Mouse (Mus musculus) adrenal gland, adult (tissue): ENCODE measurements around the gene Slc48a1.

Experiments
- DNase-seq, 2 experiments: peaks; one replicate each; pipeline ENCODE4 v3.0.0; 2022 to 2023; ENCODE audit warnings: low spot score in 1 of 2; ENCODE audit not compliant: inconsistent age in 2 of 2

The Slc48a1 gene

GRCm38 (mm10) chr15:97779576-97779975 lies 1.3 kb downstream of the Slc48a1 start:
- no peak for DNase-seq

DNA sequence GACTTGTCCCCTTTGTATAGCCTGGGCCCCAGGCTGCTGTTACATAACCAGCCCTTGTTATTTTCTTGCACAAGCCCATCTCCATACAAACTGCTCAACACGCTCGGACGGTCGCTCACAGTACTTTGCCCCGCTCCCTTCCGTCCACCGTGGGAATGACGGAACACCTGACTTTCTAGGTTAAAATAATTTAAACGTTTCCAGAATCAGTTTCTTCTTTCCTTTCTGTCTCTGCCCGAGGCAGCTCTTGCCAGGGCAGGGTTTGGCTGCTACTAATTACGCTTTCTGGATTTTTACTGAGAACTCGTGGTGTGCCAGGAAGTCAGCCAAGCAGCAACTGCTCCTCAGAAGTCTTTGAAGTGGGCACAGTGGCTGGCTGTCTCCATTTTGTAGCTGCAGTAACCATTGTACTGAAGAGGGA lies 2.3 kb downstream of the Slc48a1 start:
- peak in 1 of 2 experiments; percentile 58 for DNase-seq

GRCm38 (mm10) chr15:97781961-97782748 lies 3.8 kb downstream of the Slc48a1 start:
- no peak for DNase-seq

DNA sequence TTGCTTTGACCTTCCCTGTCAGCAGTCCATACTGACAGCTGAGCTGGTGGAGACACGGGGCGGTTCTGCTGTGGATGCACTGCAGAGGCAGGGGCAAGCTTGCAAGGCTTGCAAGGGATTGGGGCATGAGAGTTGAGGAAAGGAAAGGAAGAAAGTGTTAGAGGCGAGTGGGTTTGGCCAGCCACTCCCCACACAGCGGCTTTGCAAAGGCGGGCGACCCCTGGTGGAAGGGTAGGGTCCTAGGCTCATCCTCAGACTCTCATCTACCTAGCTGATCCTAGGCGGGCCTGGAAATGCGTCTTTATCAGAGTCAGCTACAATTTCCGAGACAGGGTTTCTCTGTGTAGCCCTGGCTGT lies 4.4 kb downstream of the Slc48a1 start:
- peak; percentile 81 to 91 for DNase-seq

DNA sequence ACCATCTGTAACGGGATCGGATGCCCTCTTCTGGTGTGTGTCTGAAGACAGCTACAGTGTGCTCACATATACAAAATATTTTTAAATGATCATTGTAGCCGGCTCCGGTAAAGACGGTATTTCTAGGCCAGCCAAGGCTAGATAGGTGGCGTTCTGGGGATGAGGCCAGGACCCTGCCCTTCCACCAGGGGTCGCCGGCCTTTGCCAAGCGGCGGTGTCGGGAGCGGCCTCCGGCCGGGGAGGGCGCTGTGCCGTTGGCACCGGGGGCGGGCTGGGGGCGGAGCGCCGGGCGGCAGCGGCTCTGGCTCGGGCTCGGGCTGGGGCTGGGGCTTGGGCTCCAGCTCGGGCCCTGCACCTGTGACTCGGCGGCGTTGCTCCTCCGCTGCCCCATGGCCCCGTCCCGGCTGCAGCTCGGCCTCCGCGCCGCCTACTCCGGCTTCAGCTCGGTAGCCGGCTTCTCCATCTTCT lies 5.8 kb downstream of the Slc48a1 start:
- DNase-seq = peak; percentile 93 to 97

DNA sequence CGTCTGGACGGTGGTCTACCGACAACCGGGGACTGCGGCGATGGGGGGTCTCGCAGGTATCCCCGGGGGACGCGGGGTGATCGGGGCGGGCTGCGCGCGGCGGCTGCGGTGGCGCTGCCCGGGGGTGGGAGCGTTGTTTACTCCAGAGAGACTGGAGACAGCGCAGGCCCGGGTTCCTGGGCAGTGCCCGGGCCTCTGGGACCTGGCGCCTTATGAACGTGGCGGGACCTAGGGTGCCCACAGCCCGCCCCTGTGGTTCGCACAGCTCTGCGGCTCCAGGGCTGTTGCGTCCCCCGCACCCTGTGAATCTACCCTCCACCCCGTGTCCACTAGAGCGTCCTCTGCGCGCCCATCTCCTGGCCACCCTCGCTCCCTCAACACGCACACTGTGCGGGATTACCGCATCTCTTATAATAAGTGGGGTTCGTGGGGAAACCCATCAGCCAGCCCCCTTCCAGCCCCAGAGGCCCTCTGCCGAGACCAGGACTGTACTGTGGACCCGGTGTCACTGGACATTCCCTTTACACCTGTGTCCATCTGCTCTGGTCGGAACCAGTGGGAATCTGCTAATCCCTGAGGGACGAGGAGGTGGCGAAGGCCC lies 6.3 kb downstream of the Slc48a1 start:
- DNase-seq = no peak

GRCm38 (mm10) chr15:97785731-97786411 lies 7.6 kb downstream of the Slc48a1 start:
- peak in 1 of 2 experiments; percentile 68 for DNase-seq

- peak; percentile 71 to 82 for DNase-seq
Observed at GRCm38 (mm10) chr15:97786412-97787112, 8.2 kb downstream of the Slc48a1 start.

GRCm38 (mm10) chr15:97787148-97787798 lies 9.0 kb downstream of the Slc48a1 start:
- peak in 1 of 2 experiments; percentile 59 for DNase-seq

DNA sequence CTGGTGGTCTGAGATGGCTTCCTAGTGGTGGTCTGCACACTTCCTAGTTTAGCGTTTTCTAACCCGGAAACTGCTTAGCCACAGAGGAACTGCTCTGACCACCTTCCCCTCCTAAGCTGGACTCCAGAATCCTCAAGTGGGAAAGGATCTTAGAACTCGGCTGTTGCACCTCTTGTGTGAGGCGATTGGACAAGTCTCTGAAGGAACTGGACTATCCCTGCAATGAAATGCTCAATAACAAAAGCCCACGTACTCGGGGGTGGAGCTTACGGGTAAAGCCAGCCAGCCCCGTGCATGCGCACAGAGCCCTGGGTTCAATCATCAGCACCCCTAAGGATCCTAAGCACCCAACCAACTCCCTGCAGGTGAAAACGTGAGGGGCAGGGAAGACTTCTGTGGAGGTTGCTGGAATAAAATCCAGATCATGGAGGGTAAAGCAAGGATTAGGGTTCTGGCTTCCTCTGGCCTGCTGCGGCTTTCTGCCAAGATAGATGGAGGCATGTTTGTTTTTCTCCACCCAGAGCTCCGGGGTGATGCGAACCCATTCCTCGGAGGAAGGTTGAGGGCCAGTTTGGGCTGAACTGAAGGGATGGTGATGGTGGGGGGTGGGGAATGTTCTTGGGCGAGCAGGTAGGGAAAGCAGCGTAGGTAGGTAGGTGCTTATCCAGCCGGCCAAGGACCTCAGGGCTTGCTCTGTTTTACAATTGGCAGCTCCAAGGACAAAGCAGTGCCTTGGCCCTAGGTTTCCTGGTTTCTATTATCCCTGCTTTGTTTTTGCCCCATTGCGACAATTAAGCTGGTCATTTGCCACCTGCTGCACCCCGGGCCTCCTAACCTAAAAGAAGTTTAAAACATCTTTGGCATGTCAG lies 9.7 kb downstream of the Slc48a1 start:
- DNase-seq = peak in 1 of 2 experiments; percentile 74

DNA sequence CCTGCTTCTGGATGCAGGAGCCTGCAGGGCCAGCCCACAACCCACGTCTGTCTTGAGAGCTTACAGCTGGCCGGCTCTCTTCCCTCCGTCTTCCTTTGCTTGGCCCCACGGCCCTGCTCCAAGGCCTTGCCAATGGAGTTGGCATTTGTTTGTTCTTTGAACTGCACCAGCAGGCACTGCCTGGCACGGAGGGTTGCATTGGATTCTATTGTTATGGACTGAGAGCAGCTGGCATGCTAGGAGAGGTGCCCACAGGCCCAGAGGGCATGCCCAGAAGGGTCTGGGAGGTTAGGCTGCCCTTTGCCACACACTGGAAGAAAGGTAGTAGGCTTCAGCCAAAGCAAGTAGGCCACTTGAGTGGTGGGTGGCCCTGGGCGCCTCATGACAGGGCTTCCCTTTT lies 10.5 kb downstream of the Slc48a1 start:
- DNase-seq = peak; percentile 79 to 90

GRCm38 (mm10) chr15:97789761-97790505 lies 11.6 kb downstream of the Slc48a1 start:
- DNase-seq = peak; percentile 65 to 82

GRCm38 (mm10) chr15:97791126-97791700 lies 12.9 kb downstream of the Slc48a1 start:
- DNase-seq = peak in 1 of 2 experiments; percentile 64

DNA sequence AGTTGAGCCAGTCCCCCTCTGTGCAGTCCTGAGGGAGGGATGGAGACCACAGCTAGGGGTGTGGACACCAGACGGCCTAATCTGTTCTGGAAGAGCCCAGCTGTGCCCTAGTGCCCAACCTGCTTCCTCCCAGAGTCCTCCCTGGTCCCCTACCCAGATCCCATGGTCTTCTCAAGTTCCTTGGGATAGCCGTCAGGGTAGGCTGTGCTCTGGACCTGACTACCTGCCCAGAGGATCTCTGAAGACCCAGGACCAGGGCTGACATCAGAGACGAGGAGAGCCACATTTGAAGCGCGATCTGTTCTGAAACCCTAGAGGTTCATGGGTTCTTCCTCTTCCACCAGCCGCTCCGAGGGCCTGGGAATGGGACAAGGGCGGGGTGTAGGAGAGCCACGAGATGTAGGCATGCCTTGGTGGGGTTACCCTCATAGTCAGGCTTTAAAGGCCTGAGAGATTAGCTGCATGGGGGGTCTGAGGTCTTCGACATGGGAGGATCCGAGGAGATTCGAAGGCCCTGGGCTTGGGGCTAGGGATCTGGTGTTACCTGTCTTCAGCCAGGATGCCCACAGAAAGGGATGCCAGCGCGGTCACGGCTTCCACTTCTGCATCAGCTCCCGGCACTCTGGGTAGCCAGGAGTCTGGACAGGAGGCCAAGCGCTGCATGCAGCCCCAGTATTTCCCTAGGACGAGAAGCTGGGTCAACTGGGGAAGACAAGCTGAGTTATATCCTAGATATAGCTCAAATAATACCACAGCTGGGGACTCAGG lies 15.2 kb downstream of the Slc48a1 start:
- peak in 1 of 2 experiments; percentile 40 for DNase-seq

DNA sequence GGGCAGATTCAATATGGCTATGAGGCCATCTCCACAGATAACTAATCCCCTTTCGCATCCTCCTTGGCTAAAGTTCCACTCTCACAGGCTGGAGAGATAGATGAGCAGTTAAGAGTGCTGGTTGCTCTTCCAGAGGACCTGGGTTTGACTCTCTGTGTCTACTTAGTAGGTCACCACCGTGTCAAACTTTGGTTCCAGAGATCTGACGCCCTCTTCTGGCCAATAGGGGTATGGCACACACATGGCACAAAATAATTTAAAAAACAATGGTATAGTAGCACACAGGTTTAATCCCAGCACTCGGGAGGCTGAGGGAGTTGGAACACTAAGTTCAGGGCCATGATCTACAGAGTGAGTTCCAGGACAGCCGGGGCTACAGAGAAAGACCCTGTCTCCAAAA lies 15.9 kb downstream of the Slc48a1 start:
- peak in 1 of 2 experiments; percentile 45 for DNase-seq

- DNase-seq = peak in 1 of 2 experiments; percentile 24
Observed at GRCm38 (mm10) chr15:97795559-97796235, 17.4 kb downstream of the Slc48a1 start.

GRCm38 (mm10) chr15:97796674-97797310 lies 18.5 kb downstream of the Slc48a1 start:
- DNase-seq = peak; percentile 57 to 72
